Mouse (Mus musculus) CH12.LX (cell line): ENCODE results near the gene Fam69a. TPM values are rescaled to one million over a fixed set of nuclear protein-coding genes. Genes with fewer than 3 reads are reported as not detected.

ENCODE experiments used
- DNase-seq: peaks from one replicate; pipeline ENCODE4 v3.0.0-alpha.2; 2013; ENCODE audit errors: extremely low read depth
- H3K27ac ChIP-seq: 2 replicates; pipeline ENCODE4 v1.5.1; 2012; ENCODE audit warnings: low read depth, mild to moderate bottlenecking, control low read depth, moderate library complexity; ENCODE audit not compliant: insufficient read depth
- H3K27me3 ChIP-seq: replicated peaks from 2 replicates; pipeline ENCODE3; 2012; ENCODE audit warnings: inconsistent platforms
- H3K36me3 ChIP-seq, 2 experiments: replicated peaks in 1 of 2; 2 replicates each; pipeline versions ENCODE3 to v1.6.1; 2012; ENCODE audit warnings: inconsistent platforms in 1 of 2, low read length in 1 of 2, mild to moderate bottlenecking in 1 of 2, mixed read lengths in 1 of 2, moderate library complexity in 1 of 2; ENCODE audit not compliant: control insufficient read depth in 1 of 2, insufficient read depth in 1 of 2
- H3K4me1 ChIP-seq, 2 experiments: 2 replicates each; pipeline ENCODE4 v1.6.1; 2012; ENCODE audit warnings: inconsistent platforms in 1 of 2, moderate library complexity in 1 of 2; ENCODE audit not compliant: insufficient read depth in 2 of 2, control insufficient read depth in 1 of 2
- H3K4me2 ChIP-seq: 2 replicates; pipeline ENCODE4 v1.6.1; 2012; ENCODE audit warnings: low read depth, mild to moderate bottlenecking, control low read depth; ENCODE audit not compliant: poor library complexity, insufficient read depth, severe bottlenecking
- H3K4me3 ChIP-seq, 3 experiments: fragments of 150-350 bp in 1 of 3; sonication (generic) in 1 of 3; replicated peaks in 1 of 3; 2 replicates each; pipeline versions ENCODE3 to v1.5.1; 2011 to 2012; ENCODE audit warnings: low read depth in 2 of 3, low read length in 2 of 3, mild to moderate bottlenecking in 2 of 3, moderate library complexity in 2 of 3, control low read depth in 1 of 3, improper control_type of control experiment in 1 of 3, inconsistent platforms in 1 of 3, mixed read lengths in 1 of 3; ENCODE audit not compliant: poor library complexity in 1 of 3
- H3K79me2 ChIP-seq: replicated peaks from 2 replicates; pipeline ENCODE4 v1.6.1; 2012; ENCODE audit warnings: mild to moderate bottlenecking, moderate library complexity; ENCODE audit not compliant: control insufficient read depth, poor library complexity, insufficient read depth, severe bottlenecking; ENCODE audit errors: extremely low read depth
- H3K9ac ChIP-seq: 2 replicates; pipeline ENCODE4 v1.6.1; 2012; ENCODE audit warnings: low read depth, mild to moderate bottlenecking, control low read depth, moderate library complexity; ENCODE audit not compliant: insufficient read depth
- H3K9me3 ChIP-seq: replicated peaks from 2 replicates; pipeline ENCODE3; 2012; ENCODE audit warnings: low read length, inconsistent platforms, mixed read lengths
- CHD2 ChIP-seq: IDR thresholded peaks from 2 replicates; pipeline ENCODE4 v1.6.1; 2011; ENCODE audit warnings: low read length, improper control_type of control experiment
- ELF1 ChIP-seq: IDR thresholded peaks from 2 replicates; pipeline ENCODE4 v1.6.1; 2014; ENCODE audit warnings: low read depth, mild to moderate bottlenecking, inconsistent platforms, low read length, improper control_type of control experiment
- EP300 ChIP-seq: IDR thresholded peaks from 2 replicates; pipeline ENCODE4 v1.6.1; 2011; ENCODE audit warnings: low read length, improper control_type of control experiment
- ETS1 ChIP-seq: conservative IDR thresholded peaks from 2 replicates; pipeline ENCODE4 v1.6.1; 2012; ENCODE audit warnings: low read depth, mild to moderate bottlenecking, inconsistent platforms, low read length, improper control_type of control experiment, moderate library complexity
- GABPA ChIP-seq: IDR thresholded peaks from 2 replicates; pipeline ENCODE4 v1.6.1; 2012; ENCODE audit warnings: low read depth, low read length, improper control_type of control experiment, inconsistent platforms; ENCODE audit not compliant: insufficient replicate concordance
- IRF4 ChIP-seq: IDR thresholded peaks from 2 replicates; pipeline ENCODE4 v1.6.1; 2014; ENCODE audit warnings: low read depth, mild to moderate bottlenecking, inconsistent platforms, low read length, improper control_type of control experiment
- JUN ChIP-seq: IDR thresholded peaks from 2 replicates; pipeline ENCODE4 v1.6.1; 2011; ENCODE audit warnings: low read depth, mild to moderate bottlenecking, low read length, improper control_type of control experiment, moderate library complexity; ENCODE audit not compliant: insufficient read depth
- JUND ChIP-seq: conservative IDR thresholded peaks from 2 replicates; pipeline ENCODE4 v1.6.1; 2011; ENCODE audit warnings: low read depth, low read length, improper control_type of control experiment
- KAT2A ChIP-seq: IDR thresholded peaks from 2 replicates; pipeline ENCODE4 v1.6.1; 2012; ENCODE audit warnings: low read length, improper control_type of control experiment, inconsistent platforms; ENCODE audit not compliant: insufficient replicate concordance
- MAZ ChIP-seq: IDR thresholded peaks from 2 replicates; pipeline ENCODE4 v1.6.1; 2012; ENCODE audit warnings: low read depth, mild to moderate bottlenecking, inconsistent platforms, low read length, improper control_type of control experiment, moderate library complexity
- MEF2A ChIP-seq: IDR thresholded peaks from 2 replicates; pipeline ENCODE4 v1.6.1; 2014; ENCODE audit warnings: low read depth, mild to moderate bottlenecking, inconsistent platforms, low read length, improper control_type of control experiment, borderline replicate concordance
- NELFE ChIP-seq: IDR thresholded peaks from 2 replicates; pipeline ENCODE4 v1.6.1; 2011; ENCODE audit warnings: low read depth, low read length, improper control_type of control experiment
- SMC3 ChIP-seq: IDR thresholded peaks from 2 replicates; pipeline ENCODE4 v1.6.1; 2011; ENCODE audit warnings: low read depth, low read length, improper control_type of control experiment
- TCF12 ChIP-seq: IDR thresholded peaks from 2 replicates; pipeline ENCODE4 v1.6.1; 2014; ENCODE audit warnings: low read depth, mild to moderate bottlenecking, inconsistent platforms, low read length, improper control_type of control experiment
- UBTF ChIP-seq: IDR thresholded peaks from 2 replicates; pipeline ENCODE4 v1.6.1; 2012; ENCODE audit warnings: low read depth, mild to moderate bottlenecking, inconsistent platforms, low read length, improper control_type of control experiment, moderate library complexity
- USF1 ChIP-seq: IDR thresholded peaks from 2 replicates; pipeline ENCODE4 v1.6.1; 2014; ENCODE audit warnings: low read depth, mild to moderate bottlenecking, inconsistent platforms, low read length, improper control_type of control experiment
- ZC3H11A ChIP-seq: IDR thresholded peaks from 2 replicates; pipeline ENCODE4 v1.6.1; 2012; ENCODE audit warnings: low read depth, mild to moderate bottlenecking, inconsistent platforms, low read length, improper control_type of control experiment
- ZKSCAN1 ChIP-seq: IDR thresholded peaks from 2 replicates; pipeline ENCODE4 v1.6.1; 2012; ENCODE audit warnings: low read depth, inconsistent platforms, low read length, improper control_type of control experiment, borderline replicate concordance
- ZNF384 ChIP-seq: IDR thresholded peaks from 2 replicates; pipeline ENCODE4 v1.6.1; 2012; ENCODE audit warnings: low read depth, low read length, improper control_type of control experiment, inconsistent platforms
- dilution Hi-C: fragments of 300-500 bp; cut with MboI; formaldehyde crosslinking; loops from 2 replicates; pipeline ENCODE4 v1.14.3; 2020; ENCODE audit warnings: low sequenced_read_pairs; ENCODE audit not compliant: extremely low pct_unique_long_range_greater_than_20kb, extremely low pct_ligation_motif_present
- in situ Hi-C: fragments of 300-500 bp; cut with MboI; formaldehyde crosslinking; loops from 3 replicates; pipeline ENCODE4 v1.14.3; 2019; ENCODE audit warnings: low sequenced_read_pairs, low pct_ligation_motif_present, low pct_unique_long_range_greater_than_20kb, mixed read lengths
- polyA plus RNA-seq: library from polyadenylated mRNA; unstranded; fragments of >175 nt; gene quantifications from 2 replicates; pipeline ENCODE4 v1.2.1, GENCODE M21; 2012; ENCODE audit warnings: low read depth; ENCODE audit not compliant: insufficient read length
- total RNA-seq, 2 experiments: library from RNA; depleted of rRNA; stranded (reverse); fragments of 300-350 nt in 1 of 2; fragments of >200 nt in 1 of 2; gene quantifications; 2 replicates each; pipeline ENCODE4 v1.2.3; 2012 to 2014

Gene Fam69a
- total and polyA plus RNA-seq, 3 experiments = 4.2 to 14.2 (median 6.5) TPM

- TF ChIP-seq JUND = no peak
- TF ChIP-seq USF1 = no peak
- TF ChIP-seq TCF12 = peak; percentile 57
- TF ChIP-seq EP300 = 0 out of 2 replicates have a peak, but pooled peaks have one; percentile 15
- TF ChIP-seq UBTF = peak; percentile 80; the same call in 1 of the 2 replicates
- peak; percentile 83 for TF ChIP-seq ZNF384
- TF ChIP-seq IRF4 = 0 out of 2 replicates have a peak, but pooled peaks have one; percentile 36
- TF ChIP-seq CHD2 = no peak
- no peak for TF ChIP-seq MEF2A
- TF ChIP-seq JUN = no peak
- no peak for TF ChIP-seq ZC3H11A
- no peak for TF ChIP-seq SMC3
- TF ChIP-seq NELFE = no peak
- TF ChIP-seq ELF1 = 0 out of 2 replicates have a peak, but pooled peaks have one; percentile 25
These were observed 118.6 kb downstream of the Fam69a start (continued) for GRCm38 (mm10) chr5:107867970-107868904.

- Histone ChIP-seq H3K9me3 (no peaks in the 10 kb centered on the region), H3K4me1 (peaks cover 3 to 23% of the 10 kb centered on the region in 2 experiments; a peak in 3 of 4 replicates), H3K36me3 (peaks cover 0 to 1% of the 10 kb centered on the region in 2 experiments), H3K4me3 (no peak overlapping the region), H3K4me2 (no peak overlapping the region), H3K27me3 (peaks cover 9% of the 10 kb centered on the region), H3K27ac (no peak overlapping the region), H3K9ac (no peak overlapping the region), H3K79me2 (peaks cover 9% of the 10 kb centered on the region)
- no peak for DNase-seq
- TF ChIP-seq ELF1 (no peak), ZKSCAN1 (no peak), JUND (no peak), KAT2A (no peak), ETS1 (no peak), UBTF (no peak), MAZ (no peak), GABPA (no peak), TCF12 (no peak), SMC3 (no peak), NELFE (no peak)
- in situ Hi-C loops (no loop called here), dilution Hi-C loops (no loop called here)
These were observed 120.5 kb downstream of the Fam69a start for GRCm38 (mm10) chr5:107866127-107867126.
